Mouse (Mus musculus) kidney, embryonic 15.5 days (tissue): ENCODE measurements around the gene Fancg. TPM values are rescaled to one million over a fixed set of nuclear protein-coding genes. Genes with fewer than 3 reads are reported as not detected.

ENCODE experiments used
- ATAC-seq: fragments of 200-750 bp; cut with Nextera tagmentation; replicated peaks from 2 replicates; pipeline ENCODE4 v1.8.0; 2017; ENCODE audit warnings: moderate TSS enrichment; ENCODE audit not compliant: low FRiP score
- H3K27ac ChIP-seq: fragments of 300-500 bp; sonication (generic); 2 replicates; pipeline ENCODE4 v1.5.1; 2015; ENCODE audit warnings: mild to moderate bottlenecking, inconsistent platforms
- H3K27me3 ChIP-seq: fragments of 300-500 bp; sonication (generic); 2 replicates; pipeline ENCODE4 v1.6.1; 2015; ENCODE audit warnings: inconsistent platforms
- H3K36me3 ChIP-seq: fragments of 300-500 bp; sonication (generic); 2 replicates; pipeline ENCODE4 v1.6.1; 2015; ENCODE audit warnings: inconsistent platforms
- H3K4me1 ChIP-seq: fragments of 300-500 bp; sonication (generic); 2 replicates; pipeline ENCODE4 v1.6.1; 2015; ENCODE audit warnings: inconsistent platforms
- H3K4me2 ChIP-seq: fragments of 300-500 bp; sonication (generic); 2 replicates; pipeline ENCODE4 v1.6.1; 2015; ENCODE audit warnings: moderate library complexity, mild to moderate bottlenecking, inconsistent platforms
- H3K4me3 ChIP-seq: fragments of 300-500 bp; sonication (generic); replicated peaks from 2 replicates; pipeline ENCODE4 v1.5.1; 2015; ENCODE audit warnings: mild to moderate bottlenecking, inconsistent platforms
- H3K9ac ChIP-seq: fragments of 300-500 bp; sonication (generic); 2 replicates; pipeline ENCODE4 v1.6.1; 2015; ENCODE audit warnings: mild to moderate bottlenecking, inconsistent platforms
- H3K9me3 ChIP-seq: fragments of 300-500 bp; sonication (generic); replicated peaks from 2 replicates; pipeline ENCODE4 v1.6.1; 2016; ENCODE audit warnings: inconsistent platforms
- WGBS: fragments of 180-500 bp; shearing (Covaris S2); methylation state at CpG from one replicate; pipeline ENCODE4 v1.1.7; 2015; ENCODE audit warnings: mixed read lengths; 5-methylcytosine and 5-hydroxymethylcytosine counted together
- polyA plus RNA-seq: library from polyadenylated mRNA; unstranded; fragments of >200 nt; fragmentation: Nextera tagmentation; extraction: Ambion mirVana; gene quantifications from 2 replicates; pipeline ENCODE4 v1.2.1, GENCODE M21; 2015

Fancg gene
- 15.2 and 17.2 TPM in 2 replicates for polyA plus RNA-seq

GRCm38 (mm10) chr4:43010161-43011038 is at the start of gene Fancg:
Fancg (minus strand) TSS chr4:43010506.
- 2% methylated on average over 37 of the region's 37 CpGs for WGBS
- Histone ChIP-seq H3K4me2 (peak within 1 kb of the TSS; percentile 74), H3K4me1 (peaks cover 15% of the 10 kb centered on the region), H3K27me3 (no peaks in the 10 kb centered on the region), H3K9ac (peak within 1 kb of the TSS; percentile 61), H3K27ac (peak within 1 kb of the TSS; percentile 82), H3K36me3 (peaks cover 10% of the 10 kb centered on the region; the same call in 1 of the 2 replicates), H3K4me3 (peak within 1 kb of the TSS; percentile 93), H3K9me3 (no peaks in the 10 kb centered on the region)
- ATAC-seq: peak; percentile 91

DNA sequence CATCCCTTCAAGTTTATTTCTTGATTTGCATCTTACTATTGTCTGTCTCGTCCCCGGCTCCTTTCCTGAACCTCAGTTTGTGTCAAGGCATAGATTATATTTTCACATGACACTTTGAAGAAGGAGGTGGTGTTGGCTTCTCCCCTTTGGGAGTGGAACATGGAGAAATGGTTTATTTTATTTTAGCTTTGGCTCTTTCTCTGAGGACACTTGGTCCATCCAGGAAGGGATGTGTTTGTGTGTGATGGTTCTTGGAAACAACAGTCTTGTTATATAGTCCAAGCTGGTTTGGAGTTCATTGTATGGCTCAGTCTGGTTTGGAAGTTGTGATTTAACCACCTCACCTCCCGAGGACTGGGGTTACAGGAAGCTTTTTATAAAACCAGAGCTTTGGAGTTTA is 49.4 kb upstream of the Fancg start:
- no peak for ATAC-seq
- H3K27ac ChIP-seq: 0 out of 2 replicates have a peak overlapping the region, but pooled peaks have one; percentile 37
- WGBS: 29% methylated on average over 3 of the region's 3 CpGs
- peaks cover 21% of the 10 kb centered on the region for H3K4me1 ChIP-seq
- peaks cover 6% of the 10 kb centered on the region; the same call in 1 of the 2 replicates for H3K27me3 ChIP-seq
- no peaks in the 10 kb centered on the region for H3K9me3 ChIP-seq
- H3K36me3 ChIP-seq: no peaks in the 10 kb centered on the region
- H3K9ac ChIP-seq: peak overlapping the region; percentile 61; the same call in 1 of the 2 replicates
- peak overlapping the region; percentile 92 for H3K4me2 ChIP-seq
- peak overlapping the region; percentile 70 for H3K4me3 ChIP-seq

DNA sequence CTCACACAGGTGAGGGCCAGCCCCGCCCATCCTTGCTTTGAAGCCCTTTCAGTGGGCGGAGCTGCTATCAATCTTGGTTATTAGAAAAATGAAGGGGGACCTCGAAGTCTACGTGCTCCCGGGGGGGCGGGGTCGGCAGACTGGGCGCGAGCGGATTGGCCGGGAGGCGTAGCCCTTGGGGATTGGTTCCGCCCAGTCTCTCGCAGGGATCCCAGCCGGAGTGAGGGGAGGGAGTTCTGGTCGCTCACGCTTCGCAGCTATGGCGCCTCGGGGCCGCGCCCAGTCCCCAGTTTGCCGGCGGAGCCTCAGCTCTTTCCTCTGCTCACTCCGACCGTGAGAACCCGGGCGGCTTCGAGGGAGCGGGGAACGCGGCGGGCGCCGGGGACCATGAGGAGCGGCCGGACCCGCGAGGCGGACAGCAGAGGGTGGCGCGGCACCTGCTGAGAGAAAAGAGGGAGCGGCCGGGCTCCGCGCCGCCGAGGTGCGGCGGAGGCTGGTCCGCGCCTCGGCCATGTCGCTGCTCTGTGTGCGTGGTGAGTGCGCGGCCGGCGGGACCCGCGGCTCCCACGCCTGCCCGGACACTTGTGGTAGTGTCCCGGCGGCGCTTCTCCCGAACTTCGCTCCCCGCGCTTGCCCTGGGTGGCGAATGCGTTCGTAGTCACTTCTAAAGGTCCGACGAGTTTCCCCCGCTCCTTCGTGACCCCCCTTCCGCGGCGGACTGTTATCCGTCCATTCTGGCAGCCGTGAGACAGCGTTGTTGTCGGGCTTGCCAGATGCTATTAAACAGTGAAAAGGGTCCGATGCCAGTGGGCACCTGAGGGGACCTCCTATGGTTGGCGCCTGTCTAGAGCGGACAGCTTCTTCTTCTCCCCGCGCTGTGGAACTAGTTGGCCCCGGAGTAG is 48.7 kb upstream of the Fancg start, which contains the start of gene Unc13b:
Gene Unc13b (plus strand): TSS at position 201 of the 902 bp plus-strand sequence.
- peak within 1 kb of the TSS; percentile 61 for H3K9ac ChIP-seq
- under 1% methylated on average over 90 of the region's 90 CpGs for WGBS
- H3K27me3 ChIP-seq: peaks cover 6% of the 10 kb centered on the region; the same call in 1 of the 2 replicates
- H3K27ac ChIP-seq: peak within 1 kb of the TSS; percentile 79
- H3K9me3 ChIP-seq: no peaks in the 10 kb centered on the region
- H3K4me2 ChIP-seq: peak within 1 kb of the TSS; percentile 92
- ATAC-seq: peak; percentile 97
- H3K36me3 ChIP-seq: no peaks in the 10 kb centered on the region
- peaks cover 21% of the 10 kb centered on the region for H3K4me1 ChIP-seq
- H3K4me3 ChIP-seq: peak within 1 kb of the TSS; percentile 70

GRCm38 (mm10) chr4:43058392-43058752 is 48.1 kb upstream of the Fancg start:
- WGBS: 17% methylated on average over 8 of the region's 8 CpGs
- peaks cover 6% of the 10 kb centered on the region; the same call in 1 of the 2 replicates for H3K27me3 ChIP-seq
- no peak; the same call in 1 of the 2 replicates for ATAC-seq
- H3K4me2 ChIP-seq: peak overlapping the region; percentile 92
- H3K4me1 ChIP-seq: peaks cover 21% of the 10 kb centered on the region
- peak overlapping the region; percentile 70 for H3K4me3 ChIP-seq
- H3K27ac ChIP-seq: no peak overlapping the region
- no peak overlapping the region for H3K9ac ChIP-seq
- no peaks in the 10 kb centered on the region for H3K36me3 ChIP-seq
- no peaks in the 10 kb centered on the region for H3K9me3 ChIP-seq

- no peaks in the 10 kb centered on the region for H3K36me3 ChIP-seq
- no peak overlapping the region for H3K9ac ChIP-seq
- peaks cover 6% of the 10 kb centered on the region; the same call in 1 of the 2 replicates for H3K27me3 ChIP-seq
- no peaks in the 10 kb centered on the region for H3K9me3 ChIP-seq
- no peak overlapping the region for H3K4me3 ChIP-seq
- 85% methylated on average over 5 of the region's 5 CpGs for WGBS
- no peak overlapping the region for H3K27ac ChIP-seq
- H3K4me2 ChIP-seq: no peak overlapping the region
- no peak for ATAC-seq
- H3K4me1 ChIP-seq: peaks cover 21% of the 10 kb centered on the region
These were observed 47.3 kb upstream of the Fancg start for GRCm38 (mm10) chr4:43057654-43058053.

DNA sequence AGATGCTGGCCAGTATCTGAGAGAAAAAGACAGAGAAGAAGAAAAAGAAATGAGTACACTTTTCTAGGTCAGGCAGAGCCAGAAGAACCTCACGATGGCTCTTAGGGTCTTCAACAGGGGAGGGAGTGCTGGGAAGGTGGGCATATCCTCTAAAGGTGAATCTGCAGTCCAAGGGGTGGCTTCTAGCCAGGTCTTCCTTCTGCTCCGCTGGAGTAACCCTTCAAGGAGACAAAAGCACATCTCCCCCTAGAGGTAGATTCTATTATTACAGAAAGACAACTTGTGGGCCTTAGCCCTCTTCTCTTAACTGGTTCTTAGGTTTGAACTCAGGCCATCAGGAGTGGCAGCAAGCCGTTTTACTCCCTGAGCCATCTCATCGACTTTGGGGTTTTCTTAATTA is 42.3 kb upstream of the Fancg start:
- Histone ChIP-seq H3K4me1 (no peaks in the 10 kb centered on the region), H3K4me3 (no peak overlapping the region), H3K9me3 (no peaks in the 10 kb centered on the region), H3K4me2 (no peak overlapping the region), H3K27me3 (no peaks in the 10 kb centered on the region), H3K27ac (no peak overlapping the region), H3K36me3 (no peaks in the 10 kb centered on the region), H3K9ac (no peak overlapping the region)
- no peak for ATAC-seq
- 17% methylated on average over 4 of the region's 4 CpGs for WGBS

GRCm38 (mm10) chr4:43047231-43047630 is 36.9 kb upstream of the Fancg start:
- Histone ChIP-seq H3K27ac (no peak overlapping the region), H3K4me1 (peaks cover 27% of the 10 kb centered on the region), H3K4me2 (peak overlapping the region; percentile 8; the same call in 1 of the 2 replicates), H3K4me3 (no peak overlapping the region), H3K27me3 (no peaks in the 10 kb centered on the region), H3K9me3 (no peaks in the 10 kb centered on the region), H3K9ac (no peak overlapping the region), H3K36me3 (no peaks in the 10 kb centered on the region)
- WGBS: 5% methylated on average over 5 of the region's 5 CpGs
- no peak for ATAC-seq

DNA sequence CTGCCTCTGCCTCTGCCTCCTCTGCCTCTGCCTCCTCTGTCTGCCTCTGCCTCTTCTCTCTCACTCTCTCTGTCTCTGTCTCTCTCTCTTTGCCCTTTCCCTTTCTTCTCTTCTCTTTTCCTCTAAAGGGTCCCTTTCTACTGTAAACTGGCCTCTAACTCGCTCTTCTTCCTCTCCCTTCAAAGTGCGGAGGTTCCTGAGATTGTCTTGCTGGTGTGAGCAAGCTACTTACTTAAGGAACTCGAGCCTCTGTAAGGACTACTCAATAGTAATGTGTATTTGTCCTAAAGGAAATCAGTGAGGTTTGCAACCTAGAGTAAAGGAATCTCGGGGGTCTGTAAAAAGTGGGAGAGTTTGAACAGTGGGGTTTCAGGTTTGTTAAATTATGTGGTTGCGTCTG is 36.3 kb upstream of the Fancg start:
- Histone ChIP-seq H3K9ac (no peak overlapping the region), H3K36me3 (no peaks in the 10 kb centered on the region), H3K27ac (no peak overlapping the region), H3K4me1 (peaks cover 27% of the 10 kb centered on the region), H3K4me3 (no peak overlapping the region), H3K27me3 (no peaks in the 10 kb centered on the region), H3K4me2 (peak overlapping the region; percentile 85), H3K9me3 (no peaks in the 10 kb centered on the region)
- ATAC-seq: no peak
- 67% methylated on average over 5 of the region's 5 CpGs for WGBS

DNA sequence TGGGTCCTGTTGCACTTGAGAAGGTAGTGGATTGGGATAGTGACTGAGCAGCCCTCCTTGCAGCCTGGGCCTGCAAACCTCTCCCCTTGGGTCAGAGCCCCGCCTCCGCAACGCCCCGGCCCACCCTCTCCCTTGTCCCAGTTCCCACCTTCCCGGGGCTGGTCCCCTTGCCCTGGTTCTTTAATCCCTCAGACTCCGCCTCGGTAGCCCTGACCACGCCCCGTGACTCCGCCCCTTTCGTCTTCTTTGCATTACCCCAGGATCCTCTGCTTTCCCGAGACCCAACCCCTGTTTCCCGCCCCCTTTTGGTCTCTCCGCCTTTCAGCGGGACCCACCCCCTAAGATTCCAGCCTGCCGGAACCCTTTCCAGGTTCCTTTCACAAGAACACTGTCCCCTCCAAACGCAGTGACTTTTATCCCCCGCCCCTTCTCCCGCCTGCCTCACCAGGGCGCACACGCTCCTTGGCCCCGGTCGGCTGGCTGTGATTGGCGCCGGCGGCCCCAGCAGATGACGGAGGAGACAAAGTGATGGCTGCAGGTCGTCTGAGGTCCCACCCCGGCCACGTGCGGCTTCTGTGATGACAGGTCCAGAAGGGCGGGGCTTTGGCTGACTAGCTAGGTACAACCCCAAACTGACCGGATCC is 35.5 kb upstream of the Fancg start, which contains the start of gene Fam214b:
Gene Fam214b (minus strand): TSS at position 562 of the 644 bp plus-strand sequence.
- under 1% methylated on average over 33 of the region's 33 CpGs for WGBS
- peak within 1 kb of the TSS; percentile 52 for H3K9ac ChIP-seq
- peak within 1 kb of the TSS; percentile 81 for H3K27ac ChIP-seq
- no peaks in the 10 kb centered on the region for H3K9me3 ChIP-seq
- no peaks in the 10 kb centered on the region for H3K27me3 ChIP-seq
- H3K36me3 ChIP-seq: no peaks in the 10 kb centered on the region
- H3K4me1 ChIP-seq: peaks cover 29% of the 10 kb centered on the region
- H3K4me2 ChIP-seq: peak within 1 kb of the TSS; percentile 85
- peak within 1 kb of the TSS; percentile 65 for H3K4me3 ChIP-seq
- peak; percentile 95 for ATAC-seq

DNA sequence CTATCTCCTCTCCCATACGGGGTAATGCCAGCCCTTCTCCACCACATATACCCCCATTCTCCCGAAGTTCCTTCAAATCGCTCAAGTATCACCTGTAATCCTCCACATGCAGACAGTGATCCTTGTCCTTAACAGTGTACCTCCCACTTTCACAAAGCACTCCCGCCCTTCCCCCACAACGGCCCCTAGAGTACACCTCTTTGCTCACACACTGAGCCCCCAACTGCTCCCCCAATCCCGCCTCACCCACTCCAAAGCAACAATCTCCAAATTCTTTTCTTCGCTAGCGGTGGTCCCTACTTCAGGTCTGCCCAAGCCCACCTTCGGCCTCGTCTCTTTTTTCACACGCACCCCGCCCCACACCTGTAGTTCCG is 35.0 kb upstream of the Fancg start:
- Histone ChIP-seq H3K4me1 (peaks cover 32% of the 10 kb centered on the region), H3K27me3 (no peaks in the 10 kb centered on the region), H3K36me3 (no peaks in the 10 kb centered on the region), H3K4me2 (peak overlapping the region; percentile 85), H3K9ac (peak overlapping the region; percentile 44), H3K4me3 (peak overlapping the region; percentile 65), H3K27ac (peak overlapping the region; percentile 72), H3K9me3 (no peaks in the 10 kb centered on the region)
- ATAC-seq: no peak; the same call in none of the 2 replicates
- 4% methylated on average over 13 of the region's 13 CpGs for WGBS

DNA sequence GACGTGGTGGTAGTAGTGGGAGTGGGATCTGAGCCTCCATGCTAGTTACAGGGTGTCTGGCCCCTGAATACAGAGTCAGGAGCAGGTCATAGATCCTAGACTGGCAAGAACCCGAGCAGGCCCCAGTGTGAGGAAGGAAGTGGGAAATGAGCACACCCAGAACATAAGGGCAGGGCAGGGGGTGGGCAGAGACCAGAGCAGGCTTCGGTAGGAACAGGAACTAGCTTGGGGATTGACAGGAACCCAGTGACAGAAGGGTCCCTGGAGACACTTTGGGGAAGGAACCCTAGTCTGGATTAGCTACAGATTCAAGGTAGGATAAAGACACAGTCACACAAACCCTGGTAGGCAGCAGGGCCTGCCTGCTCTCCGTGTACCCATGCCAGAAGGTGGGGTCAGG is 34.4 kb upstream of the Fancg start:
- Histone ChIP-seq H3K4me2 (peak overlapping the region; percentile 85), H3K4me3 (peak overlapping the region; percentile 65), H3K9ac (no peak overlapping the region), H3K4me1 (peaks cover 38% of the 10 kb centered on the region), H3K9me3 (no peaks in the 10 kb centered on the region), H3K36me3 (no peaks in the 10 kb centered on the region), H3K27me3 (no peaks in the 10 kb centered on the region), H3K27ac (peak overlapping the region; percentile 72)
- 17% methylated on average over 4 of the region's 4 CpGs for WGBS
- ATAC-seq: no peak
